Mouse (Mus musculus): ENCODE data around the gene Lmf1. TPM values are rescaled to one million over a fixed set of nuclear protein-coding genes. Genes with fewer than 3 reads are reported as not detected.

The Lmf1 gene
- polyA plus RNA-seq, 1 experiment = 22.5 TPM

DNA sequence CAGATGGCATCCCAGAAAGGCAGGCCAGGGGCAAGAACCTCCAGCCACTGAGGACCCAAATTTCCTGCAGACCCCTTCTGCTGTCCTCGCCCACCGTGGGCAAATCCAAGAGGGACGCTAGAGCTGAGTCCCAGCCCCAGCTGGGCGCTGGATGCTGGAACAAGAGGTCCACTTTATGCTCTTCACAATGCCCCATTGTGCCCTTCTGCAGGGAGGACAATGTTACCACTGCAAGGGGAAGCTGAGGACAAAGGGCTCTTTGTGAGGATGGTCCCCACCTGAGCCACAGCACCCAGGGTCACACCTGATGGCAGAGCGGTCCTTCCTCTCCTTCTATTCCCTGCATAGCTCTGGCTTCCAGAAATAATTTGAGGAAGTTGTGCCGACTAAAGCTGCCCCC is 1.6 kb upstream of the Lmf1 start:
- no peak overlapping the region for H3K27ac ChIP-seq (ENCODE audit: insufficient read depth, low read depth, low read length)
- no peak overlapping the region for H3K4me3 ChIP-seq (ENCODE audit: insufficient read depth, low read length)
- H3K4me1 ChIP-seq (ENCODE audit: control insufficient read depth, insufficient read depth, low read length) = peaks cover 9% of the 10 kb centered on the region
- TF ChIP-seq POLR2A (IDR thresholded peaks at IDR 0.05; ENCODE audit: borderline replicate concordance, low read depth, low read length) (no peak), CTCF (IDR thresholded peaks at IDR 0.05; ENCODE audit: low read depth, low read length) (no peak)

DNA sequence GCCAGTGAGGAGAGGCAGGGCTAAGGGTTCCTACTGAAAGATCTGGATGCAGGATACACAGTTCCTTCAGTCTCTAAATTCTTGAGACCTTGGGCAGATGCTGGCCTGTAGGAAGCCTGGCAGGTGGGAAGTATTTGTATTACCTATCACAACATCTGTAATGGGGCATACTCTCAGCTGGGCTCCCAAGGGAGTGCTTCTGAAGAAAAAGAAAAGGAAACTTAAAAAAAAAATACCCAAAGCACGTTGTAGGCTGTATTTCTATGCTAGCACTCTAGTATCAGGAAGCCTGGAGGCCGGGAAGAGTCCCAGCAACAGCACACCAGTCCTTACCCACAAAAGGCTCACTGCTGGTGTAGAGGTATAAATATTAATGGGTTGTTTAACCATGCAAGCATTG is 1.2 kb upstream of the Lmf1 start:
- Histone ChIP-seq H3K4me1 (ENCODE audit: control insufficient read depth, insufficient read depth, low read length) (peaks cover 9% of the 10 kb centered on the region), H3K4me3 (ENCODE audit: insufficient read depth, low read length) (no peak overlapping the region), H3K27ac (ENCODE audit: insufficient read depth, low read depth, low read length) (no peak overlapping the region)
- TF ChIP-seq CTCF (IDR thresholded peaks at IDR 0.05; ENCODE audit: low read depth, low read length) (no peak), POLR2A (IDR thresholded peaks at IDR 0.05; ENCODE audit: borderline replicate concordance, low read depth, low read length) (no peak)

DNA sequence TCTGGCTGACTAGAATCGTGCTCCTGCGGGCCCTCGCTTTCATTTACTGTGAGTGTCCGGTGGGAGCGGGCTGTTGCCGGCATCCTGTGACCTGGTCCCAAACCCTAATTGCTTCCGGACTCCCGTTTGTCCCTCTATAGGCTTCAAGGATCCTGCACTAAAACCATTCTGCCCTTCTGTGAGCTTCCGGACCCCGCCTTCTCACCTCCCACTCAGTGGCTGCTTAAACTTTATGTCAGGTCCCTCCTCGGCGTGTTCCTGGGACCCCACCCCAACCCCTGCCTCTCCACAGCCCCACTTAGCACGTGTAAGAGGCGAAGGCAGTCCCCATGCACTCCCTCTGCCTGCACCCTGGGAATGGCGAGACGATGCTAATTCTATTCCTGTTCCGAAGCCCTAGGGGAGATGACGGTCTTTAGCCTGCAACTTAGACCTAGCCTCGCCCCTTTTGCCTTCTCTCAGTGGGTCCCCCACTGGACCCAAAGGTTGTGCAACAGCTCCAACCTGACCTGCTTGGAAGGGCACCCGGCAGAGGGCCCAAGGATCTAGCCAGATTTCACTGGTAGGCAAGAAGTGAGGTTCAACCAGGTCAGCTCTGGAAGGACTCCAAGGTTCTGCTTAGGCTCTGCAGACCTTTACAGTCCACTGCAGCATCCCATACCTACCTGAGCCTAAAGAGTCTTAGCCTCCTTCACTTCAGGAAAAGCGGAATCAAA is 605 bp downstream of the Lmf1 start:
- H3K27ac ChIP-seq (ENCODE audit: insufficient read depth, low read depth, low read length) = no peak overlapping the region
- H3K4me1 ChIP-seq (ENCODE audit: control insufficient read depth, insufficient read depth, low read length) = peaks cover 9% of the 10 kb centered on the region
- H3K4me3 ChIP-seq (ENCODE audit: insufficient read depth, low read length) = peak overlapping the region; percentile 83
- TF ChIP-seq CTCF (IDR thresholded peaks at IDR 0.05; ENCODE audit: low read depth, low read length) (no peak), POLR2A (IDR thresholded peaks at IDR 0.05; ENCODE audit: borderline replicate concordance, low read depth, low read length) (no peak)

DNA sequence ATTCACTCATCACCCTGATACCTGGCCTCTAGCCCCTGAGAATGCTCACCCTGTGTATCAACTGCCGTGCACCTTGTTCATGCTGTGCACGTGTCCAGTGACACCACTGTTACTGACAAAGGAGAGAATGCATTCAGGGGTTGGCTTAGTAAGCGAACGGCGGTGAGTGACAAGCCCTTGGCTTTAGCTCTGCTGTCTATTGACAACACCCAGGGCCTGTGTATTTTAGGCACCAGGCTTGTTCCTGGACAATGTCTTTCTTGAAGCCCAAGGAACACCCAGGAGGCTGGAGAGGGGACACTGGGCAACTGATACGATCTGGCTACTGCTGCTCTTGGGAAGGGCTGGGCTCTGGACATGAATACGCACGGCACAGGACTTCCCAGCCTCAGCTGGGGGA is 3.2 kb downstream of the Lmf1 start:
- Histone ChIP-seq H3K27ac (ENCODE audit: insufficient read depth, low read depth, low read length) (no peak overlapping the region), H3K4me1 (ENCODE audit: control insufficient read depth, insufficient read depth, low read length) (peaks cover 9% of the 10 kb centered on the region), H3K4me3 (ENCODE audit: insufficient read depth, low read length) (no peak overlapping the region)
- TF ChIP-seq POLR2A (IDR thresholded peaks at IDR 0.05; ENCODE audit: borderline replicate concordance, low read depth, low read length) = no peak

DNA sequence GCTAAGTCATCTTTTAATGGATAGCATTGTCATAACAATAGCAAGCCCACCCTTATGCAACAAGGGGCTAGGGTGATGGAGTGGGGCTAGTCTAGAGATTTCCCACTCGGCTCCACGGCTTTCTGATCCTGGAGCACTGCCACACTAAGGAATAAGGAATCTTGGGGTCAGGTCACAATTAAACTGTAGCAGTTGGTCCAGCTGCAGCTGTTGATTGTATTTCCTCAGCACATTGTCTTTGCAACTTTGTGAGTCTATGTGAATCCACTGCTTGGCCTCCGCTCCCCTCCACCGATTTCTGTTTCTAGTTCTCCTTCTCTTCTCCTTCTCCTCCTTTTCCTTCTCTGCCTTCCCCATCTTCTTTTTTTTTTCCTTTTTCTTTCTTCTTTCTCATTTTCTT is 4.2 kb downstream of the Lmf1 start:
- H3K4me1 ChIP-seq (ENCODE audit: control insufficient read depth, insufficient read depth, low read length) = peaks cover 9% of the 10 kb centered on the region
- TF ChIP-seq POLR2A (IDR thresholded peaks at IDR 0.05; ENCODE audit: borderline replicate concordance, low read depth, low read length) = no peak
- no peak for TF ChIP-seq CTCF (IDR thresholded peaks at IDR 0.05; ENCODE audit: low read depth, low read length)
- H3K4me3 ChIP-seq (ENCODE audit: insufficient read depth, low read length) = no peak overlapping the region
- no peak overlapping the region for H3K27ac ChIP-seq (ENCODE audit: insufficient read depth, low read depth, low read length)

DNA sequence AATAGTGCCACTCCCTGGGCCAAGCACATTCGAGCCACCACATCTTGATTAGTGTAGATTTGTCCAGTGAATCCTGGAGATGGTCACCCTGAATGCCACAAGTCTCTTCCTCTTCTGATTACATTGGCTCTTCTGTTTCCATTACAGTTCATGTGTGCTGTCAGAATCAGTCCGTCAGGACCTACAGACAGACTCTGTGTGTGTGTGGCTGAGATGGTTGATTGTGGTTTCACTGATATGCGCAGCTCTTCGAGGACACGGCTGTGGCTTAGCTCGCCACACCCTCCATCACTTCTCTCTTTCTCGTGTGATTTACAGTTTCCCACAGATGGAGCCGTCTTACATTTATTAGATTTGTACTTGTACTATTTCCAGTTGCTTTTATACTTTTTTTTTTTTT is 5.0 kb downstream of the Lmf1 start:
- no peak for TF ChIP-seq POLR2A (IDR thresholded peaks at IDR 0.05; ENCODE audit: borderline replicate concordance, low read depth, low read length)
- no peak for TF ChIP-seq CTCF (IDR thresholded peaks at IDR 0.05; ENCODE audit: low read depth, low read length)
- Histone ChIP-seq H3K4me3 (ENCODE audit: insufficient read depth, low read length) (no peak overlapping the region), H3K27ac (ENCODE audit: insufficient read depth, low read depth, low read length) (no peak overlapping the region), H3K4me1 (ENCODE audit: control insufficient read depth, insufficient read depth, low read length) (peaks cover 5% of the 10 kb centered on the region; the same call in 1 of the 2 replicates)

DNA sequence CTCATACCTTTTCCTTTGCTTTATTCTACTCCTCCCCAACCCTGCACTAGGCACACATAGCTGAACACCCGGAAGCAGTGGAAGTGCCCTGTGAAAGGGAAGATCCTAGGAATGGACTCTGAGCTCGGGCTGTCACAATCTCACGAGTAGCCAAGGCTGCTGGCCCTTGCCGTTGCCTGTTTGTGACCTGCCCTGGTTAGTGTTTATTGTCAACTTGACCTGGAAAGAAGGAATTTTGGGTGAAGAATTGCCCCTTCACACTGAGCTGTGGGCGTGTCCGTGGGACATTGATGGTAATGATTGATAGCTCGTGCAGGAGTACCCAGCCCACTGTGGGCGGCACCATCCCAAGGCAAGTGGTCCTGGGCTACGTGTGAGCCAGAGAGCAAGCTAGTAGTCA is 5.8 kb downstream of the Lmf1 start:
- Histone ChIP-seq H3K27ac (ENCODE audit: insufficient read depth, low read depth, low read length) (no peak overlapping the region), H3K4me3 (ENCODE audit: insufficient read depth, low read length) (no peak overlapping the region), H3K4me1 (ENCODE audit: control insufficient read depth, insufficient read depth, low read length) (peaks cover 5% of the 10 kb centered on the region; the same call in 1 of the 2 replicates)
- TF ChIP-seq CTCF (IDR thresholded peaks at IDR 0.05; ENCODE audit: low read depth, low read length) (no peak), POLR2A (IDR thresholded peaks at IDR 0.05; ENCODE audit: borderline replicate concordance, low read depth, low read length) (no peak)

DNA sequence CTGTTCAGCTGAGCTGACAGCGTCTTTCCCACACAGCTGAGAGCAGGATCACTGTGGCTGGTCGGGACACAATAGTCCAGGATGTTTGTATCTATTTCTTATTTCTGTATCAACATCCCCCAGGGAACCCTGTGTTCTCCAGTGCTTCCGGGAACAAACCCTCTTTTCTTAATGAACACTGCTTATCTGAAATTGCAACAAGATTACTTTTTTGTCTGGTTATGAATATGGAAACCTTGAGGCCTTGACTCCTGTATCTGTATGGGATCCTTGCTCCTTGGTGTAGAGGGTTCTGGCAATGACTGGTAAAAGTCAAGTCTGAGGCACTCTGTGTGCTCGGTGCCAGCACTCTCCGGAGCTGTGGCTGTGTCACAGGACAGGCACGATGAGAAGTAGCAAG is 11.2 kb downstream of the Lmf1 start:
- no peaks in the 10 kb centered on the region for H3K4me1 ChIP-seq (ENCODE audit: control insufficient read depth, insufficient read depth, low read length)
- TF ChIP-seq POLR2A (IDR thresholded peaks at IDR 0.05; ENCODE audit: borderline replicate concordance, low read depth, low read length) = no peak
- no peak for TF ChIP-seq CTCF (IDR thresholded peaks at IDR 0.05; ENCODE audit: low read depth, low read length)
- H3K4me3 ChIP-seq (ENCODE audit: insufficient read depth, low read length) = no peak overlapping the region
- H3K27ac ChIP-seq (ENCODE audit: insufficient read depth, low read depth, low read length) = no peak overlapping the region

DNA sequence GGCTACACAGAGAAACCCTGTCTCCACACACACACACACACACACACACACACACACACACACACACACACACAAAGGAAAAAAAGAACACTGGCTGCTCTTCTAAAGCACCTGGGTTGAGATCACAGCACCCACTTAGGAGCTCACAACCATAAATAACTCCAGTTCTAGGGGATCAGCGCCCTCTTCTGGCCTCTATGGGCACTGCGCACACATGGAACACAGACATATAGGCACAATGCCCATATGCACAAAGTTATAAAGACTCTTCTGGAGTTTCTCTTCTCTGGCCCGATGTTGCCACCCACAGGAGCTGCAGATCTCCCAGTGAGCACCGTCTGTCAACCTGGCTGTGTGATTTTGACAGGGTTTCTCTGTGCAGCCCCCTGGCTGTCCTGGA is 12.1 kb downstream of the Lmf1 start:
- TF ChIP-seq CTCF (IDR thresholded peaks at IDR 0.05; ENCODE audit: low read depth, low read length) (no peak), POLR2A (IDR thresholded peaks at IDR 0.05; ENCODE audit: borderline replicate concordance, low read depth, low read length) (no peak)
- no peaks in the 10 kb centered on the region for H3K4me1 ChIP-seq (ENCODE audit: control insufficient read depth, insufficient read depth, low read length)
- no peak overlapping the region for H3K4me3 ChIP-seq (ENCODE audit: insufficient read depth, low read length)
- no peak overlapping the region for H3K27ac ChIP-seq (ENCODE audit: insufficient read depth, low read depth, low read length)

DNA sequence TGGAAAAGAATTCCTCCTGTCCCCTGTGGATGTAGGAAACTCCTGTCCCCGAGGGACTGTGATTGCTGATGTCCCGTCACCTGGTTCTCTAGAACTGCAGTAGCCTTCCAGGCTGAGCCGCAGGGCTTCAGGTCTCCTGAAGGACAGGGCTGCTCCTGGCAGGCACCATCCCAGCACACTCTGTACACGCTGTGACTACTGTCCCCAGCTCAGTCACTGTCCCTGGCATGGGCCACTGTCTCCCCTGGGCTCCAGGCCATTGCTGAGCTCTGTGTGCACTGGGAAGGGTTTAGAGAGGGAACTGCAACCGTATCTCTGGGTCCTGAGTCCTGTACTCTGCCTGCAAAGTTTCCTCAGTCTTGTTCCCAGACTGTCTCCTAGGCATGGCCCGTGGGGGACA is 13.5 kb downstream of the Lmf1 start:
- Histone ChIP-seq H3K4me1 (ENCODE audit: control insufficient read depth, insufficient read depth, low read length) (peaks cover 3% of the 10 kb centered on the region), H3K4me3 (ENCODE audit: insufficient read depth, low read length) (no peak overlapping the region), H3K27ac (ENCODE audit: insufficient read depth, low read depth, low read length) (no peak overlapping the region)
- TF ChIP-seq CTCF (IDR thresholded peaks at IDR 0.05; ENCODE audit: low read depth, low read length) (no peak), POLR2A (IDR thresholded peaks at IDR 0.05; ENCODE audit: borderline replicate concordance, low read depth, low read length) (no peak)
